Mouse (Mus musculus) gastrocnemius, postnatal 36 days (tissue): Measurements from ENCODE around the gene Nwd1. TPM values are rescaled to one million over a fixed set of nuclear protein-coding genes. Genes with fewer than 3 reads are reported as not detected.

Source experiments
- DNase-seq, 2 experiments: peaks; one replicate each; pipeline ENCODE4 v3.0.0; 2022
- intact Hi-C: fragments of 180-260 bp; cut with DNase I; formaldehyde crosslinking; loops from one replicate; pipeline ENCODE4 v1.15.1; 2025
- microRNA-seq, 2 experiments: library from miRNA; unstranded; fragments of <30 nt; microRNA quantifications; one replicate each; pipeline ENCODE4 v1.2.0; 2021
- total RNA-seq, 2 experiments: library from RNA; stranded (reverse); gene quantifications; 2 replicates each; pipeline ENCODE4 v1.2.3; 2021

Nwd1 gene
- total RNA-seq, 2 experiments from 2014 or later = 0.41 to 0.54 TPM

DNA sequence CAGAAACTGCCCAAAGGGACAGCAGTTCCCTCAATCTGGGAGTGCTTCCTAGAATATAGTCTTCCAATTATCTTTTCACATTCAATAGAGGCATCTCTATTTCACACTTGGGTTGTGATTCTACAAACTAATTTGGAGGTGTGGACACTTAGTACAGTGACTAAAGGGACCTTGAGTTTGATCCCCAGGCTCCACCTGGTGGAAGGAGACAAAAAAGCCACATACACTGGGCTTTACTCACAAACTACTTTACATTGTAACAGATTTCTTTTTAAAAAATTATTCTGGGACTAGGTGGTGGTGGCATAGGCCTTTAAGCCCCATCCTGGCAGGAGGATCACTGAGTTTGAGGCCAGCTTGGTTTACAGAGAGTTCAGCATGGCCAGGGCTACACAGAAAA lies 111.8 kb downstream of the Nwd1 start:
- DNase-seq = no peak
- intact Hi-C loops = no loop called here

DNA sequence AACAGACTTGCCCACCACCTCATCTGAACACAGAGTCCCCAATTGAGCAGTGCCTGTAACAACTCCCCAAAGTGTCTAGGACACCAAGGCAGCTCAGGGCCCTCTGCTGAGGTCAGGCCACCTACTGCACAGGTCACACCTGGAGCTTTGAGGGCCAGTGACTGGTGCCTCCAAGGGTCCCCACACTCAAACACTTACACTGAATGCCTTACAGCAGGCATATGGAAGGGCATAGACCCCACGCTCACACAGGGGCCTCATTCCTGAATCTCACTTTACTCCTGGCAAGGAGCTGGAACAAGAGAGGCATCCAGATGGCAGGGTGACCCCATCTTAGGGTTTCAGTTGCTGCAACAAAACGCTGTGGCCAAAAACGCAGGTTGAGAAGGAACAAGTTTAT lies 113.7 kb downstream of the Nwd1 start:
- intact Hi-C loops = no loop called here
- no peak for DNase-seq

DNA sequence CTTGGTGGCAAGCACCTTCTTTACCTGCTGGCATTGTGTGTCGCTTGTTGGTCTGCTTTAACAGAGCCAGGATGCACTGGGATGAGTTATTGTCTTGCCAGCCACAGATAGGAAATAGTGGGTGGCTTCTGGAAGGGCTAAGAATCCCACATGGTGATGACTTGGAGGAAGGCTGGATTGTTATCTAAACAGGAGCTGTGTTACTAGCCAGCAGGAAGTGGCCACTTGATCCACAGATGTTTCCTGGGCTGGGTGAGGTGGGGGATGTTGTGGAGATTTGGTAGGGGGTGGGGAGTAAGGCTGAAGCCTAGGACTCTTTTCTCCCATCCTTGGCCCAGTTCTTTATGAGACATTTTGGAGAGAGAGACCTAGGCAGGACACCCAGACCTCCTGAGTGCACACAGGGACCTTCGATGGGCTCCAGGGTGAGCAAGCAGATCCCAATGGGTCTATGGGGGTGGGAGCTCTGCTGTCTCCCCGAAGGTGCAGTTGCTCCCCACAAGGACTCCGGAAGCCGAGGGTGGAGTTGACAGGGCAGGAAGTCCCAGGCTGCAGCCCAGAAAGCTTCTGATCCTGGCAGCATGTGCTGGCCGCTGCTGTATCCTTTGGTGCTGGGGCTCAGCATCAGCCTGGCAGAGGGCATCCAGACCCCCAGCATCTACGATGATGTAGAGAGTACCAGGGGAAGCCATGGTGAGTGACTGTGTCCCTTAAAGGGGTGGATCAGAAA lies 115.0 kb downstream of the Nwd1 start, which contains the start of gene F2rl3:
TSS of gene F2rl3 (plus strand) at position 559 of the 730 bp plus-strand sequence.
- intact Hi-C loops = no loop called here

GRCm38 (mm10) chr8:72762306-72762705 lies 115.8 kb downstream of the Nwd1 start:
- no peak for DNase-seq
- intact Hi-C loops = no loop called here

More for the DNA sequence above, 115.0 kb downstream of the Nwd1 start, which contains the start of gene F2rl3:
- no peak for DNase-seq

- no peak for DNase-seq
- intact Hi-C loops = no loop called here
These were observed 119.2 kb downstream of the Nwd1 start for GRCm38 (mm10) chr8:72765696-72766095.

DNA sequence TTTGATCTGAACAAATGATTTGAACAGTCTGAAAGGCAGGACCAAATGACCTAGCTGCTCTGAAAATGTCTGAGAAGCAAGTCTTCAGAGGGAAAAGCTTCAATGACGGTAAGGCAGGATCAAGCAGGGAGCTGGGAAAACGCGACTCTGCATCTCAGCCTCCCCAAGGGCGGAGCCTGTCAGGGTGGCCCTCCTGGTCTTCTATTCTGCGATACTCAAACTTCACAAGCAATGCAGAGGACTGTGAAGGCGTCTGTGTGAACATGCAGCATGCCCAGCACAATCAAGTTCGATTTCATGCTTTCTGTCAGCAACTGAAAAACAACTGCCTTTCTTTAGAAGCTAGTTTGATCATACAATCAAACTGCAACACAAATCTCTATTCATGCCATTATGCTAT lies 120.3 kb downstream of the Nwd1 start:
- DNase-seq = no peak
- intact Hi-C loops = no loop called here

Small RNAs within 50 kb of the gene (microRNA-seq; reads per million reads assigned to microRNA genes)
- 0 reads per million in 2 experiments for gene Gm26237

Other genes with a start within 250 kb of the Nwd1 start
- gene Eps15l1, start 225.3 kb upstream of the Nwd1 start, total RNA-seq = 10 to 100 TPM; 23.2 to 24.6 TPM
- 1 to 10 TPM; 2.9 to 3.3 TPM for gene Calr3, start 202.8 kb upstream of the Nwd1 start, total RNA-seq
- 1 to 10 TPM; 2.7 to 3.4 TPM for gene 1700030K09Rik, start 202.8 kb upstream of the Nwd1 start, total RNA-seq
- gene Cherp, start 171.5 kb upstream of the Nwd1 start, total RNA-seq = 10 to 100 TPM; 19.9 to 24.8 TPM
- 10 to 100 TPM; 39.4 to 43.2 TPM for gene Slc35e1, start 154.1 kb upstream of the Nwd1 start, total RNA-seq
- 1 to 10 TPM; 8.2 to 8.3 TPM for gene Med26, start 98.4 kb upstream of the Nwd1 start, total RNA-seq
- gene Smim7, start 75.6 kb upstream of the Nwd1 start, total RNA-seq = 10 to 100 TPM; 61.7 to 70.9 TPM
- 1,000 to 10,000 TPM; 1,177 to 1,186 TPM for gene Tmem38a, start 74.7 kb upstream of the Nwd1 start, total RNA-seq
- gene Sin3b, start 76.6 kb downstream of the Nwd1 start, total RNA-seq = 10 to 100 TPM; 32.5 to 33.0 TPM
- 1 to 10 TPM in 1 of 2 experiments, under 1 TPM in 1; 0.99 to 1.3 TPM for gene F2rl3, start 115.2 kb downstream of the Nwd1 start, total RNA-seq